Mouse (Mus musculus) ES-E14 (cell line): ENCODE results near the gene Kcne4. TPM values are rescaled to one million over a fixed set of nuclear protein-coding genes. Genes with fewer than 3 reads are reported as not detected.

Source experiments
- DNase-seq: peaks from one replicate; pipeline ENCODE4 v3.0.0-alpha.2; 2013; ENCODE audit warnings: low read depth, low spot score
- H3K27ac ChIP-seq: 2 replicates; pipeline ENCODE4 v1.5.1; 2012; ENCODE audit warnings: low read depth, mild to moderate bottlenecking, low read length, moderate library complexity, mixed read lengths; ENCODE audit not compliant: poor library complexity, insufficient read depth, severe bottlenecking
- H3K36me3 ChIP-seq: 2 replicates; pipeline ENCODE4 v1.6.1; 2012; ENCODE audit warnings: mild to moderate bottlenecking, low read length, moderate library complexity, mixed read lengths; ENCODE audit not compliant: control insufficient read depth, poor library complexity, insufficient read depth, severe bottlenecking
- H3K4me1 ChIP-seq, 2 experiments: fragments of 150-350 bp in 1 of 2; sonication (generic) in 1 of 2; 2 replicates each; pipeline ENCODE4 v1.6.1; 2012; ENCODE audit warnings: low read length in 2 of 2, mild to moderate bottlenecking in 1 of 2, mixed read lengths in 1 of 2; ENCODE audit not compliant: control insufficient read depth in 2 of 2, insufficient read depth in 2 of 2, poor library complexity in 1 of 2
- H3K4me3 ChIP-seq, 2 experiments: fragments of 150-350 bp in 1 of 2; sonication (generic) in 1 of 2; 2 replicates each; pipeline ENCODE4 v1.5.1; 2012; ENCODE audit warnings: low read length in 2 of 2, low read depth in 1 of 2, mild to moderate bottlenecking in 1 of 2, mixed read lengths in 1 of 2; ENCODE audit not compliant: insufficient read depth in 1 of 2, poor library complexity in 1 of 2, severe bottlenecking in 1 of 2
- H3K9ac ChIP-seq: 2 replicates; pipeline ENCODE4 v1.6.1; 2012; ENCODE audit warnings: low read depth, mild to moderate bottlenecking, low read length, mixed read lengths; ENCODE audit not compliant: poor library complexity, insufficient read depth, severe bottlenecking
- H3K9me3 ChIP-seq: fragments of 150-350 bp; sonication (generic); 2 replicates; pipeline ENCODE4 v1.6.1; 2012; ENCODE audit warnings: low read depth, mild to moderate bottlenecking, low read length; ENCODE audit not compliant: control insufficient read depth, insufficient read depth
- CHD2 ChIP-seq: IDR thresholded peaks from 2 replicates; pipeline ENCODE4 v1.6.1; 2014; ENCODE audit warnings: mild to moderate bottlenecking, low read depth, low read length, inconsistent platforms
- HCFC1 ChIP-seq: IDR thresholded peaks from 2 replicates; pipeline ENCODE4 v1.6.1; 2012; ENCODE audit warnings: low read length, inconsistent platforms, borderline replicate concordance; ENCODE audit not compliant: insufficient read depth
- MAFK ChIP-seq: IDR thresholded peaks from 2 replicates; pipeline ENCODE4 v1.6.1; 2014; ENCODE audit warnings: mild to moderate bottlenecking, low read depth, low read length, inconsistent platforms; ENCODE audit not compliant: insufficient read depth
- ZC3H11A ChIP-seq: IDR thresholded peaks from 2 replicates; pipeline ENCODE4 v1.6.1; 2012; ENCODE audit warnings: low read depth, mild to moderate bottlenecking, inconsistent platforms, low read length, borderline replicate concordance
- ZNF384 ChIP-seq: IDR thresholded peaks from 2 replicates; pipeline ENCODE4 v1.6.1; 2012; ENCODE audit warnings: low read depth, low read length, inconsistent platforms
- in situ Hi-C, 2 experiments: fragments of 600-800 bp; cut with MboI; formaldehyde crosslinking; loops; one replicate each; pipeline ENCODE4 v1.15.1; 2025; ENCODE audit warnings: low sequenced_read_pairs in 2 of 2, inconsistent platforms in 1 of 2; ENCODE audit not compliant: unreplicated experiment in 2 of 2
- total RNA-seq: library from RNA; depleted of rRNA; stranded (reverse); fragments of 300-350 nt; gene quantifications from 2 replicates; pipeline ENCODE4 v1.2.3, GENCODE M21; 2012

The Kcne4 gene
- total RNA-seq, 1 experiment = not detected

DNA sequence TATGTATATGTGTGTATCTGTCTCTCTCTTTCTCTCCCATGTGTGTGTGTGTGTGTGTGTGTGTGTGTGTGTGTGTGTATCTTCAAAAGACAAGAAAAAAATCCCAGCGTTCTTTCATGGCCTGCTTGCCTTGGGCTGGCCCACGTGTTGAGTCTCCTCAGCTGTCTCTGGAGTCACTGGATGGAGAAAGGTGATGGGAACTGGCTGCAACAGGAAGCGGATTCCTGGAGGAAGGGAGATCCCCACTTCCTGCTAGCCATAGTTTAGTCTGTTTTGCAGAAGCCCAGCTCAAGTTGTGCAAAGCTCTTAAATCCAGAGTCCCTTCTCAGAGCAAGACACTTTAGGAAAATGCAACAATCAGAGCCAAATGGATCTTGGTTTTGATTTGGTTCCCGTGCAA, 6.7 kb upstream of the Kcne4 start:
- no peaks in the 10 kb centered on the region for H3K36me3 ChIP-seq
- H3K9me3 ChIP-seq = no peaks in the 10 kb centered on the region
- no peaks in the 10 kb centered on the region for H3K4me1 ChIP-seq
- H3K4me3 ChIP-seq = no peak overlapping the region
- in situ Hi-C loops = no loop called here
- TF ChIP-seq HCFC1 (no peak), ZNF384 (no peak), CHD2 (no peak), MAFK (no peak), ZC3H11A (no peak)
- no peak for DNase-seq
- no peak overlapping the region for H3K9ac ChIP-seq
- H3K27ac ChIP-seq = no peak overlapping the region

DNA sequence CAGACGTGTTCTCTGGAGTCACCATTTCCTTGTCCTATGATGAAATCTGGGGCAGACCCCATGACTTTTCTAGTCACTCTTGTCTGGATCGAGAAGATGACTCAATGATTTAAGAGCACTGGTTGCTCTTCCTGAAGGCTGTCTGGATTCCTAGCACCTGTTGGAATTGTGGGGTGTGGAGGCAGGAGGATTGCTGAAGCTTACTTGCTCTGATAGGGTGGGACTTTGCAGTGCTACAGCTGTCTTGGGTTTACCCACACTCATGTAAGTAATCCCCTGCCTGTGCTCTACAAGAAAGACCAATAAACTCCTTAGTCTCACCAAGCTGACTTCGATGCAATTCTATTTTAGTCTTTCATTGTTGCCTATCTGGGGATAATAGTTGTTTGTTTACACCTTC, 5.7 kb upstream of the Kcne4 start:
- no peaks in the 10 kb centered on the region for H3K4me1 ChIP-seq
- H3K4me3 ChIP-seq = no peak overlapping the region
- H3K9me3 ChIP-seq = no peaks in the 10 kb centered on the region
- no peak overlapping the region for H3K27ac ChIP-seq
- no peak for TF ChIP-seq HCFC1
- H3K36me3 ChIP-seq = no peaks in the 10 kb centered on the region
- H3K9ac ChIP-seq = no peak overlapping the region
- in situ Hi-C loops = no loop called here
- no peak for DNase-seq

GRCm38 (mm10) chr1:78811975-78812490, 4.5 kb upstream of the Kcne4 start:
- Histone ChIP-seq H3K9me3 (no peaks in the 10 kb centered on the region), H3K4me1 (no peaks in the 10 kb centered on the region), H3K27ac (no peak overlapping the region), H3K4me3 (no peak overlapping the region), H3K9ac (no peak overlapping the region), H3K36me3 (no peaks in the 10 kb centered on the region)
- TF ChIP-seq HCFC1 (no peak), MAFK (no peak), CHD2 (no peak), ZC3H11A (no peak), ZNF384 (no peak)
- in situ Hi-C loops = no loop called here
- no peak for DNase-seq

DNA sequence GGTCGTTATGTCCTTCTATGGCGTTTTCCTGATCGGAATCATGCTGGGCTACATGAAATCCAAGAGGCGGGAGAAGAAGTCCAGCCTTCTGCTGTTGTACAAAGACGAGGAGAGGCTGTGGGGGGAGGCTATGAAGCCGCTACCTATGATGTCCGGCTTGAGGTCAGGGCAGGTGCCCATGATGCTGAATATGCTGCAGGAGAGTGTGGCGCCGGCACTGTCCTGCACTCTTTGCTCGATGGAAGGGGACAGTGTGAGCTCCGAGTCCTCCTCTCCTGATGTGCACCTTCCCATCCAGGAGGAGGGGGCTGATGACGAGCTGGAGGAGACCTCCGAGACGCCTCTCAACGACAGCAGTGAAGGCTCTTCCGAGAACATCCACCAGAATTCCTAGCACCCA, 1.2 kb downstream of the Kcne4 start:
- no peak overlapping the region for H3K4me3 ChIP-seq
- no peaks in the 10 kb centered on the region for H3K9me3 ChIP-seq
- no peak overlapping the region for H3K9ac ChIP-seq
- no peak for TF ChIP-seq ZNF384
- no peak for TF ChIP-seq HCFC1
- no peak for TF ChIP-seq ZC3H11A
- TF ChIP-seq CHD2 = no peak
- no peaks in the 10 kb centered on the region for H3K36me3 ChIP-seq
- H3K27ac ChIP-seq = no peak overlapping the region
- in situ Hi-C loops = no loop called here
- no peak for DNase-seq
- no peaks in the 10 kb centered on the region for H3K4me1 ChIP-seq
